Mouse (Mus musculus) E14TG2a.4 (cell line): ENCODE results near the gene Zfp990.
"Not testable (repeated sequence)": the region's sequence is repeated elsewhere in the genome, so short reads cannot be mapped to it uniquely, and the experiment has no call there.

Source experiments
- H3K27me3 ChIP-seq: 2 replicates; pipeline ENCODE4 v1.6.1; 2014; ENCODE audit warnings: low read length, control low read depth; ENCODE audit not compliant: insufficient read depth
- H3K36me3 ChIP-seq: 2 replicates; pipeline ENCODE4 v1.6.1; 2014; ENCODE audit warnings: low read length, control low read depth; ENCODE audit not compliant: insufficient read depth
- H3K4me1 ChIP-seq: replicated peaks from 2 replicates; pipeline ENCODE4 v1.6.1; 2014; ENCODE audit warnings: low read depth, low read length, control low read depth
- H3K4me3 ChIP-seq: replicated peaks from 2 replicates; pipeline ENCODE4 v1.5.1; 2014; ENCODE audit warnings: mild to moderate bottlenecking, low read length
- H3K9me3 ChIP-seq: 2 replicates; pipeline ENCODE4 v1.6.1; 2014; ENCODE audit warnings: low read length, control low read depth
- CTCF ChIP-seq: conservative IDR thresholded peaks from 2 replicates; pipeline ENCODE4 v1.5.1; 2014; ENCODE audit warnings: low read length
- NANOG ChIP-seq: IDR thresholded peaks from 2 replicates; pipeline ENCODE4 v1.6.1; 2014; ENCODE audit warnings: borderline replicate concordance, low read length, mixed read lengths
- POU5F1 ChIP-seq: IDR thresholded peaks from 2 replicates; pipeline ENCODE4 v1.6.1; 2014; ENCODE audit warnings: low read length, borderline replicate concordance

Gene Zfp990

GRCm38 (mm10) chr4:145545106-145545505, 34.5 kb downstream of the Zfp990 start:
- not testable (repeated sequence) for H3K9me3 ChIP-seq, H3K4me3 ChIP-seq, H3K4me1 ChIP-seq, H3K36me3 ChIP-seq, H3K27me3 ChIP-seq
- peak; percentile 87 for TF ChIP-seq CTCF

- H3K27me3 ChIP-seq, H3K9me3 ChIP-seq, H3K36me3 ChIP-seq, H3K4me1 ChIP-seq, H3K4me3 ChIP-seq: not testable (repeated sequence)
- peak; percentile 11; the same call in 1 of the 2 replicates for TF ChIP-seq CTCF
These were observed 35.3 kb downstream of the Zfp990 start for GRCm38 (mm10) chr4:145545734-145546349.

- H3K36me3 ChIP-seq, H3K4me1 ChIP-seq, H3K4me3 ChIP-seq, H3K9me3 ChIP-seq, H3K27me3 ChIP-seq: not testable (repeated sequence)
These were observed 35.9 kb downstream of the Zfp990 start for GRCm38 (mm10) chr4:145546477-145546876.

GRCm38 (mm10) chr4:145556680-145557079, 46.1 kb downstream of the Zfp990 start:
- peaks cover 6% of the 10 kb centered on the region for H3K36me3 ChIP-seq
- peaks cover 5% of the 10 kb centered on the region; the same call in 1 of the 2 replicates for H3K4me1 ChIP-seq
- H3K27me3 ChIP-seq = peaks cover 6% of the 10 kb centered on the region
- H3K4me3 ChIP-seq = no peak overlapping the region
- TF ChIP-seq NANOG = peak; percentile 65; the same call in 1 of the 2 replicates
- no peak for TF ChIP-seq CTCF
- H3K9me3 ChIP-seq = peaks cover 3% of the 10 kb centered on the region; the same call in 1 of the 2 replicates

DNA sequence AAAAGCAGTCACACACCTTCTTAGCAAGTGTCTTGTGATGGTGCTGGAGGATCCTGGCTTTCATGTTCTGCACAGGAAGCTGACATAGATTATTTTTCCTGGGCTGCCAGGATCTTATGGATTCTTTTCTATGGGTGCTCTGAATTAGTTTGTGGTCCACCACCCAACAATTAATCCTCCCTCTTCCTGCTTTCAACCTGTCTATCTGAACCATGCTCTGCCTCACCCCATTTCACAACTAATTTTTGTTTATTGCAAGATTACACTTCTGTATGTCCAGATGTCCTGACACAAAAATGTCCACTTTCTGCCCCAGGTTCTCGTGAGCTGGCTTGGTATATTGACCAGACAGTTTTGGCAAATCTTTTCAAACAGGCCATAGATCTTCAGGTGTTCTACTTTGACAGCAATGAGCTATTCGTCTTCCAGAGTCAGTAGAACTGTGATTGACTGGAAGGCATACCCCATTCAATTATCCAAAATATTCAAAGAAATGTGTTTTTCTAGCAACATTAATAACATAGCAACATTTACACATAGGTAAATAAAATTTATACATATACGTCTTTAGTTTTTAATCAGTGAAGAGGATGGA, 49.0 kb downstream of the Zfp990 start:
- TF ChIP-seq CTCF (no peak), POU5F1 (no peak), NANOG (no peak; the same call in 1 of the 2 replicates)
- peaks cover 6% of the 10 kb centered on the region; the same call in 1 of the 2 replicates for H3K9me3 ChIP-seq

DNA sequence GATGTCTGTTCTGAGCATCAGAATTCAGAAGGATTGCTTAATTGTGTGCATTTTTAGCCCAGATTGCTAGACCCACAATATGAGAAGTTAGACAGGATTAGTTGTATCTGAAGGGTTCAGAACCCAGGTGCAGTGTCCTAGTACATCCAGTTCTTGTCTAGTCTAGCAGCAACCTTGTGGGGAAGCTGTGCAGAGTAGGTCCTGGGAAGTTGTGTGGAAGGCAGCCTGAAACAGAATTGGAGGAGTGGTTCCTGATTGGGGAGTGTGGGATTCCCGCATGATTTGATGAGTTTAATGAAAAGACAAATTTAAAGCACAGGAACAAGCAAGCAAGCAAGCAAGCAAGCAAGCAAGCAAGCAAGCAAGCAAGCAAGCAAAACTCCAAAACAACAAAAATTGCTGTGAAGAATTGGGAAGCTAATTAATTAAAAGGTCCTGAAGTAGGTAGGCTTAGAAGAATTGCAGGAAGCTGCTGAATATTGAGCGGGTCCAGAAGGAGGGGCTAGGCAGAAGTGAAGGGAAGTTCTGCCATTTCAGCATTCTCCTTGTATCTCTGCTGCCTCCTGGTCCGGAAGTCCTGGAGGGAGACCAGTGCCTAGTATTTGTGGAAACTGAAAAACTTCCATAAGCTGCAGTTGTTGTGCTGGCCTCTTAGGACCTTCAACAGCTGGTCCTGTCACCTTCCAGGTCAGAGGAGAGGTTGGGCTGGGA, 53.7 kb downstream of the Zfp990 start:
- Histone ChIP-seq H3K9me3 (peaks cover 3% of the 10 kb centered on the region; the same call in 1 of the 2 replicates), H3K27me3 (peaks cover 5% of the 10 kb centered on the region), H3K4me1 (peaks cover 4% of the 10 kb centered on the region), H3K4me3 (no peak overlapping the region; the same call in 1 of the 2 replicates), H3K36me3 (no peaks in the 10 kb centered on the region)
- TF ChIP-seq NANOG = no peak
- TF ChIP-seq CTCF = no peak
- TF ChIP-seq POU5F1 = no peak

More for the DNA sequence above, 49.0 kb downstream of the Zfp990 start:
- Histone ChIP-seq H3K36me3 (peaks cover 6% of the 10 kb centered on the region), H3K4me1 (peaks cover 8% of the 10 kb centered on the region), H3K27me3 (peaks cover 6% of the 10 kb centered on the region), H3K4me3 (no peak overlapping the region)

GRCm38 (mm10) chr4:145570461-145570860, 59.9 kb downstream of the Zfp990 start:
- H3K4me3 ChIP-seq = not testable (repeated sequence)

GRCm38 (mm10) chr4:145576623-145577022, 66.1 kb downstream of the Zfp990 start:
- TF ChIP-seq CTCF = peak; percentile 44
- H3K27me3 ChIP-seq, H3K9me3 ChIP-seq, H3K36me3 ChIP-seq, H3K4me1 ChIP-seq: not testable (repeated sequence)
- H3K4me3 ChIP-seq = peak overlapping the region; percentile 37

More at GRCm38 (mm10) chr4:145570461-145570860, 59.9 kb downstream of the Zfp990 start:
- H3K27me3 ChIP-seq, H3K9me3 ChIP-seq, H3K36me3 ChIP-seq, H3K4me1 ChIP-seq: not testable (repeated sequence)

DNA sequence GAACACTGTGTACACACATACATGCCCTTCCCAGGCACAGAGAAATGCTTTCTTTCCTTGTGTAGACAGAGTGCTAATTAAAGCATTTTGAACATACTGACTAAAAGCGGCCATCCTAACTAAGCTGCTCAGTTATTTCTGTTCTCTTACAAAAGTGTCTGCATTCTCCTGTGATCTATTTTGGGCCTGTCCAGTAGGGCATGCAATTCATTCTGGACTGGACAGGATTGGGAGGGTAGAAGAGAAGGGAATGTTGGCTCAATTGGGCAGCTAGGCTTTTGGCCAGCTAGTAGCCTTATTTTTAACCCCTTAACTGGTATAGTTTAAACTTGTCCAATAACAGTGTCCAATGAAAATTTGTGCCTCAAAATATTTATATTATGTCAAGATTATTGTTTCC, 69.8 kb downstream of the Zfp990 start:
- H3K36me3 ChIP-seq = not testable (repeated sequence)

DNA sequence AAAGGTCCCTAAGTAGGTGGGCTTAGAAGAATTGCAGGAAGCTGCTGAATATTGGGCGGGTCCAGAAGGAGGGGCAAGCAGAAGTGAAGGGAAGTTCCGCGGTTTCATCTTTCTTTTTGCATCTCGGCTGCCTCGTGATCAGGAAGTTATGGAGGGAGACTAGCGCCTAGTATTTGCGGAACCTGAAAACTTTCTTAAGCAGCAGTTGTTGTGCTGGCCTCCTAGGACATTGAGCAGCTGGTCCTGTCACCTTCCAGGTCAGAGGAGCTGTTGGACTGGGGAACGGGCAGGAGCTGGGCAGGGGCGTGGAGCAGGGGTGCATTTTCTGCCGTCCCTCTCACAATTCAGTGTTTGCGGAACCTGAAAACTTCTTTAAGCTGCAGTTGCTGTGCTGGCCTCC, 74.5 kb downstream of the Zfp990 start, which contains the start of gene Gm13212:
Gene Gm13212 (plus strand): TSS at position 89 of the 400 bp plus-strand sequence.
- not testable (repeated sequence) for H3K27me3 ChIP-seq, H3K36me3 ChIP-seq, H3K4me1 ChIP-seq
- H3K4me3 ChIP-seq = peak within 1 kb of the TSS; percentile 65
- H3K9me3 ChIP-seq = peaks cover 26% of the 10 kb centered on the region

More for the DNA sequence above, 69.8 kb downstream of the Zfp990 start:
- H3K27me3 ChIP-seq, H3K9me3 ChIP-seq, H3K4me3 ChIP-seq, H3K4me1 ChIP-seq: not testable (repeated sequence)

DNA sequence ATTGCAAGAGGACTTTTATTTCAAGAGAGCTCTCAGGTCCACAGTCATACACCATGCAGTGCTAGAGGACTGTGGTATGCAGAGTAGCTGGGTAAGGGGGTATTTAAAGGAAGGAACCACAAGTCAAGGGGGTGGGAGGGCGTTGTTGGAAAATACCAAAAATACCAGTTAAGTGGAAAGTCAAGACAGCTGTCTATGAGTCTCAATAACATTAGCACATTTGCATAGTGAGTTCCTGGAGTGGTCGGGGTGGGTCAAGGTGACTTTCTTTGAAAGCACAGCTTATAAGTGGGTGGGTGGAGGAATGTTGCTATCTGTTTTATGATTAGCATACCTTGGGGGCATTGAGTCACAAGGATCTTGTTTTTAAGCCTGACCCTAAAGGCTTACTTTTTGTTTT, 75.5 kb downstream of the Zfp990 start:
- H3K36me3 ChIP-seq, H3K27me3 ChIP-seq, H3K4me1 ChIP-seq: not testable (repeated sequence)
- Histone ChIP-seq H3K4me3 (peak overlapping the region; percentile 65; the same call in 1 of the 2 replicates), H3K9me3 (peaks cover 31% of the 10 kb centered on the region)
